Mouse (Mus musculus) heart, embryonic 10.5 days (tissue): ENCODE data around the gene Lrrc38. TPM values are rescaled to one million over a fixed set of nuclear protein-coding genes. Genes with fewer than 3 reads are reported as not detected.
"Not testable (repeated sequence)": the region's sequence is repeated elsewhere in the genome, so short reads cannot be mapped to it uniquely, and the experiment has no call there.

Experiments
- DNase-seq: peaks from one replicate; pipeline ENCODE4 v3.0.0-alpha.2; 2017; ENCODE audit warnings: low spot score
- H3K27ac ChIP-seq: fragments of 300-500 bp; sonication (generic); 2 replicates; pipeline ENCODE4 v1.5.1; 2016; ENCODE audit warnings: mild to moderate bottlenecking
- H3K27me3 ChIP-seq: fragments of 300-500 bp; sonication (generic); 2 replicates; pipeline ENCODE4 v1.6.1; 2016; ENCODE audit warnings: mild to moderate bottlenecking; ENCODE audit not compliant: poor library complexity, insufficient read depth, severe bottlenecking
- H3K36me3 ChIP-seq: fragments of 300-500 bp; sonication (generic); 2 replicates; pipeline ENCODE4 v1.6.1; 2016; ENCODE audit warnings: mild to moderate bottlenecking, moderate library complexity
- H3K4me1 ChIP-seq: fragments of 300-500 bp; sonication (generic); 2 replicates; pipeline ENCODE4 v1.6.1; 2016; ENCODE audit warnings: mild to moderate bottlenecking
- H3K4me3 ChIP-seq: fragments of 300-500 bp; sonication (generic); 2 replicates; pipeline ENCODE4 v1.5.1; 2016; ENCODE audit warnings: mild to moderate bottlenecking, moderate library complexity
- H3K9me3 ChIP-seq: fragments of 300-500 bp; sonication (generic); 2 replicates; pipeline ENCODE4 v1.6.1; 2016; ENCODE audit warnings: mild to moderate bottlenecking, moderate library complexity
- WGBS: fragments of 180-500 bp; shearing (Covaris S2); methylation state at CpG from one replicate; pipeline ENCODE4 v1.1.7; 2016; 5-methylcytosine and 5-hydroxymethylcytosine counted together
- polyA plus RNA-seq: library from polyadenylated mRNA; unstranded; fragments of >200 nt; fragmentation: Nextera tagmentation; extraction: Ambion mirVana; gene quantifications from 2 replicates; pipeline ENCODE4 v1.2.1, GENCODE M21; 2016

Lrrc38 gene
- polyA plus RNA-seq, 1 experiment from 2014 or later, result 0.14 TPM

- 18% methylated on average over 9 of the region's 9 CpGs for WGBS
- H3K4me3 ChIP-seq, result no peak overlapping the region
- H3K9me3 ChIP-seq, result no peaks in the 10 kb centered on the region
- DNase-seq, result no peak
- no peaks in the 10 kb centered on the region for H3K36me3 ChIP-seq
- no peak overlapping the region for H3K27ac ChIP-seq
- H3K27me3 ChIP-seq, result no peaks in the 10 kb centered on the region
- H3K4me1 ChIP-seq, result peaks cover 6% of the 10 kb centered on the region; the same call in 1 of the 2 replicates
Observed at GRCm38 (mm10) chr4:143330566-143330965, 19.0 kb upstream of the Lrrc38 start.

DNA sequence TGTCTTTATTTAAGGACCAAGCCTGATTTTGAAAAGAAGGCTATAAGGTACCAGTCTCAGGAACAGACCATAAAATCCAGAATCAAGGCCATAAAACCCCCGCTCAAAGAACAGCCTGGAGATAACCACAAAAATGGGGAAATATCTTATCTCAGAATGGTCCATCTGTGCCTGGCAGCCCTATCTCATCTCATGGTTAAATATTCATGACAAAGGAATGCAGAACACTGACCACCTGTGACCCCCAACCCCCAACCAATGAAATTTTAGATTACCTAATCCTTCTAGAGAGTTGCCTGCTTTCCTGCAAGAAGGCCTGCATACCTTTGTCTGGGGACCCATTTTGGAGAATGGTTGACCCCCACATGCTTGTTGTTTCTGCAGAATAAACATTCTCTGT is 17.8 kb upstream of the Lrrc38 start:
- Histone ChIP-seq H3K27me3 (no peaks in the 10 kb centered on the region), H3K4me3 (no peak overlapping the region), H3K4me1 (peaks cover 6% of the 10 kb centered on the region; the same call in 1 of the 2 replicates), H3K9me3 (no peaks in the 10 kb centered on the region), H3K36me3 (no peaks in the 10 kb centered on the region), H3K27ac (no peak overlapping the region)
- no peak for DNase-seq
- WGBS, result 70% methylated on average over 1 of the region's 1 CpGs

- Histone ChIP-seq H3K36me3 (no peaks in the 10 kb centered on the region), H3K27me3 (no peaks in the 10 kb centered on the region), H3K27ac (no peak overlapping the region), H3K4me1 (peaks cover 6% of the 10 kb centered on the region; the same call in 1 of the 2 replicates), H3K4me3 (no peak overlapping the region), H3K9me3 (no peaks in the 10 kb centered on the region)
- WGBS, result 39% methylated on average over 5 of the region's 5 CpGs
- no peak for DNase-seq
Observed at GRCm38 (mm10) chr4:143334145-143334544, 15.4 kb upstream of the Lrrc38 start.

DNA sequence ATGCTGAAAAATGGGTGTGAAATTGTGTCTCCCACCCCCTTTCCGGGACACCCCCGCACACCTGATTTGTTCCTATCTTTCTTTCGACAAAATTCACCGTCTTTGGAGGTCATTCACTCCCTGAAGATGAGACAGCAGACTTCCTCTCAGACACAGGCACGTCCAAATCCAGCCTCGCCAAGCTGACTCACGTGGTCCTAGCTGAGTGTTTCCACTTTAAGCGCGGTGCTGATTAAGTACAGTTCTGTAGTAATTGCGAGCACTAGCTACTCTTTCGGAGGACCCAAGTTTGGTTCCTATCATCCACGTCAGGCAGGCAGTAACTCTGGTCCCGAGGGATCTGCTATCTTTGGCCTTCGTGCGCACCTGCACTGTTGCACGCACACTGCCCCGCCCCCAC is 14.6 kb upstream of the Lrrc38 start:
- whole genome bisulfite sequencing, result 60% methylated on average over 17 of the region's 17 CpGs

GRCm38 (mm10) chr4:143336096-143336495 is 13.5 kb upstream of the Lrrc38 start:
- peaks cover 3% of the 10 kb centered on the region; the same call in 1 of the 2 replicates for H3K4me1 ChIP-seq
- H3K27me3 ChIP-seq, result no peaks in the 10 kb centered on the region
- 61% methylated on average over 2 of the region's 2 CpGs for WGBS
- H3K36me3 ChIP-seq, result no peaks in the 10 kb centered on the region
- no peak overlapping the region for H3K4me3 ChIP-seq
- H3K9me3 ChIP-seq, result no peaks in the 10 kb centered on the region
- no peak for DNase-seq
- H3K27ac ChIP-seq, result no peak overlapping the region

More for the DNA sequence above, 14.6 kb upstream of the Lrrc38 start:
- Histone ChIP-seq H3K36me3 (no peaks in the 10 kb centered on the region), H3K4me1 (peaks cover 6% of the 10 kb centered on the region; the same call in 1 of the 2 replicates), H3K9me3 (no peaks in the 10 kb centered on the region), H3K4me3 (no peak overlapping the region), H3K27ac (no peak overlapping the region), H3K27me3 (no peaks in the 10 kb centered on the region)
- DNase-seq, result no peak

GRCm38 (mm10) chr4:143339808-143340207 is 9.7 kb upstream of the Lrrc38 start:
- Histone ChIP-seq H3K36me3 (no peaks in the 10 kb centered on the region), H3K27ac (no peak overlapping the region), H3K9me3 (no peaks in the 10 kb centered on the region), H3K4me1 (peaks cover 3% of the 10 kb centered on the region; the same call in 1 of the 2 replicates), H3K4me3 (no peak overlapping the region), H3K27me3 (no peaks in the 10 kb centered on the region)
- DNase-seq, result no peak
- 84% methylated on average over 13 of the region's 13 CpGs for WGBS

GRCm38 (mm10) chr4:143341470-143341869 is 8.1 kb upstream of the Lrrc38 start:
- H3K27me3 ChIP-seq, result no peaks in the 10 kb centered on the region
- no peaks in the 10 kb centered on the region for H3K36me3 ChIP-seq
- no peaks in the 10 kb centered on the region for H3K9me3 ChIP-seq
- no peak overlapping the region for H3K4me3 ChIP-seq
- no peak overlapping the region for H3K27ac ChIP-seq
- H3K4me1 ChIP-seq, result no peaks in the 10 kb centered on the region
- no peak for DNase-seq
- WGBS, result 76% methylated on average over 7 of the region's 7 CpGs

DNA sequence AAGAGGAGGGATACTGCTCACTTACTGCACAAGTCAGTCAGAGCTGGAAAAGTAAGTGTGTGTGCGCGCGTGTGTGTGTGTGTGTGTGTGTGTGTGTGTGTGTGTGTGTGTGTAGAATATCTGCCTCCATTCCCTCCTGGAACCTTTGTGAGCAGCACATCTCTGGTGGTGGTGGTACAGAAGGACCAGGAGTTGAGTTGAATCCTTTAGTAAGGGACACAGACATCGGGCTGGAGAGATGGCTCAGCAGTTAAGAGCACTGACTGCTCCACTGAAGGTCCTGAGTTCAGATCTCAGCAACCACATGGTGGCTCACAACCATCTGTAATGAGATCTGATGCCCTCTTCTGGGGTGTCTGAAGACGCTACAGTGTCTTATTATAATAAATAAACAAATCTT is 4.1 kb upstream of the Lrrc38 start:
- peaks cover 33% of the 10 kb centered on the region for H3K27me3 ChIP-seq
- WGBS, result 79% methylated on average over 5 of the region's 5 CpGs
- H3K4me3 ChIP-seq, H3K36me3 ChIP-seq, H3K9me3 ChIP-seq, DNase-seq, H3K27ac ChIP-seq: not testable (repeated sequence)
- H3K4me1 ChIP-seq, result peaks cover 21% of the 10 kb centered on the region

- H3K27ac ChIP-seq, result no peak overlapping the region
- 17% methylated on average over 5 of the region's 5 CpGs for WGBS
- peaks cover 23% of the 10 kb centered on the region for H3K4me1 ChIP-seq
- no peak for DNase-seq
- H3K36me3 ChIP-seq, result no peaks in the 10 kb centered on the region
- no peaks in the 10 kb centered on the region for H3K9me3 ChIP-seq
- peak overlapping the region; percentile 72; the same call in 1 of the 2 replicates for H3K4me3 ChIP-seq
- peaks cover 59% of the 10 kb centered on the region for H3K27me3 ChIP-seq
Observed at GRCm38 (mm10) chr4:143348678-143349077, 879 bp upstream of the Lrrc38 start.

- 2% methylated on average over 72 of the region's 72 CpGs for WGBS
- Histone ChIP-seq H3K36me3 (no peaks in the 10 kb centered on the region), H3K27me3 (peaks cover 59% of the 10 kb centered on the region), H3K4me1 (peaks cover 28% of the 10 kb centered on the region), H3K27ac (0 out of 2 replicates have a peak overlapping the region, but pooled peaks have one; percentile 57), H3K4me3 (peak overlapping the region; percentile 72), H3K9me3 (no peaks in the 10 kb centered on the region)
- DNase-seq, result no peak
Observed at GRCm38 (mm10) chr4:143350047-143351015, 774 bp downstream of the Lrrc38 start.

GRCm38 (mm10) chr4:143352301-143352700 is 2.7 kb downstream of the Lrrc38 start:
- no peak for DNase-seq
- peaks cover 28% of the 10 kb centered on the region for H3K4me1 ChIP-seq
- no peaks in the 10 kb centered on the region for H3K9me3 ChIP-seq
- 74% methylated on average over 4 of the region's 4 CpGs for WGBS
- no peak overlapping the region for H3K27ac ChIP-seq
- H3K4me3 ChIP-seq, result no peak overlapping the region
- H3K27me3 ChIP-seq, result peaks cover 58% of the 10 kb centered on the region
- no peaks in the 10 kb centered on the region for H3K36me3 ChIP-seq

- H3K36me3 ChIP-seq, result no peaks in the 10 kb centered on the region
- no peak for DNase-seq
- peaks cover 3% of the 10 kb centered on the region; the same call in 1 of the 2 replicates for H3K4me1 ChIP-seq
- 68% methylated on average over 10 of the region's 10 CpGs for WGBS
- H3K9me3 ChIP-seq, result no peaks in the 10 kb centered on the region
- H3K4me3 ChIP-seq, result no peak overlapping the region
- H3K27ac ChIP-seq, result no peak overlapping the region
- H3K27me3 ChIP-seq, result 0 out of 2 replicates have a peak, but pooled peaks cover 3% of the 10 kb centered on the region
Observed at GRCm38 (mm10) chr4:143361520-143361919, 12.0 kb downstream of the Lrrc38 start.

DNA sequence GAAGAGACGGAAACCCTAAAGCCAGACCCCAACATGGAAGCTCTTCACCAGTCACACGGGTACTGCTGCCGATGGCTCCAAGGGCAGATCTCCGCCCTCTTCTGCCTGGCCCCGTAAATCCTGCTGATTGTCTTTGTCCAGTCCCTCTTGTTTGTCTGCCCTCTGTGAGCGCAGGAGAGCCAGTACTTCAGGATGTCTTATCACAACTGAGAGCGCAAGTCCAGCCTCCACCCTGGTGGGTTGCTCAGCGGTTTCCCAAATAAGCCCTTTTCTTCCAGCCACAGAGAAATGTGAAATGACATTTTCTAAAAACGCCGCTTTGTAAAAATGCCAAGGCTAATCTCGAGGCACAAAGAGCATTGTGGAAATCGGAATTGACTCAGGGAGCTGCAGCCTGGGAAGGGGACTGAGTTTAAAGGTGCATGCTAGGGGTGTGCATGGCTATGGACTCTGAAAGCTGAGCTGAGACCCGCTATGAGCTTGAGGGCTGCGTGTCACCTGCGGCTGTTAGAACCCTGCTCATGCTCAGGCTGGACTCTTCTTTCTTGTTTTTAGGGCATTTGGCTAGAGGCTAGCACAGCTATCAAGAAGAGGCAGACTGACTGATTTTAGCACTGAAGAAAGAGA is 17.0 kb downstream of the Lrrc38 start:
- DNase-seq, result no peak
- peaks cover 3% of the 10 kb centered on the region; the same call in 1 of the 2 replicates for H3K4me1 ChIP-seq
- H3K9me3 ChIP-seq, result no peaks in the 10 kb centered on the region
- peaks cover 8% of the 10 kb centered on the region; the same call in 1 of the 2 replicates for H3K27me3 ChIP-seq
- H3K27ac ChIP-seq, result no peak overlapping the region
- 42% methylated on average over 15 of the region's 15 CpGs for WGBS
- H3K36me3 ChIP-seq, result no peaks in the 10 kb centered on the region
- H3K4me3 ChIP-seq, result no peak overlapping the region
